Mouse (Mus musculus) cerebellum, adult 9-10 months (tissue): ENCODE results near the gene Pctp.

Experiments
- DNase-seq: peaks from one replicate; pipeline ENCODE4 v3.0.0; 2022

The Pctp gene

DNA sequence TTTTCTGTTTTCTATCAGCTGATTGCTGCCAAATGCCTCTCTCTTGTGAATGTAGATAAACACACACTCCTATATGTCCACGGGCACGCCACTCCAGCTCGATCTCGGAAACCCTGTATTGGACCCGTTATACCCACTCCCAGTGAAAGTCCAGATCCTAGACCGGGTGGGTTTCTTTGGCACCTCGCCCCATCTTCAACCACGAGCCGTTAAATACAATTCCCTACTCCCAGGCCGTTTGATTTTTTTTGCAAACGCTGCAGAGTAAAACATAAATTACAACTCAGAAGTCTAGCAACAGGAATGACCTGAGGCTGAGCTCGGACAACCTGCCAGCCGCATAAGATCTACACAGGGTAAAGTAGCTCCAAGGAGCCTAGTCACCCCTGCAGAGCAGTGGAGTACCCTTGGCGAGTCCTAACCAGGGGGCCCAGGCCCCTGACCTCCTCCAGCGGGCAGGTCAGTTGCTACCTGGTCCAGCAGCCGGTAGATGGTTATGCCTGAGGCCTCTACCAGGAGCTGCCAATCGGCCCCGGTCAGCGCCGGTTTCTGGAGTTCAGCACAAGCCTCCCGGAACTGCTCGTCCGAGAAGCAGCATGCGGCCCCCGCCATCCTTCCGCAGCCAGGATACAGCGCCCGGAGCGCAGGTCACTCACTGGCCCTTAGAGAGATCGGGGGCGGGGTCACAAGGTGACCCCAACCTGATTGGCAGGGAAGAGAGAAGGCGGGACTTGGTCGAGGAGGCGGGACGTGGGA lies at the start of gene Pctp:
Gene Pctp, minus strand, starts transcription at position 664 of the 756 bp plus-strand sequence.
- DNase-seq, result peak; percentile 85

DNA sequence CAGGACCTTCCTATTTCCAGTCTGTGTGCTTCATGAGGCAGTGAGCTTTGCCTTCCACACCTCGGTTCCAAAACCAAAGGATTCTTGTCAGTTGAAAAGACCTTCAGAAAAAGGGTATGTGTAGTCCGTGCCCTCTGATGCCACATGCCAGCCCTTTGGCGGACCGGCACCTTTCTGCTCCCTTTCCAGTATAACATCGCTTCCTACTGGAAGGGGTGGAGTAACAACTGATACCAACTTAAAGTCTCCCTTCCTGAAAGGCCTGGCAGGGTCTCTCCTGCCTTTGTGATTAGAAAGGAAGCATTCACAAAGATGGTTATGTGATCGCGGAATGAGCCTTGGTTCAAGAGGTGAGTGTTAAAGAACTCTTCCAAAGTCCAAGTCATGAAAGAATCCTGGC lies 47.3 kb upstream of the Pctp start:
- DNase-seq, result no peak

DNA sequence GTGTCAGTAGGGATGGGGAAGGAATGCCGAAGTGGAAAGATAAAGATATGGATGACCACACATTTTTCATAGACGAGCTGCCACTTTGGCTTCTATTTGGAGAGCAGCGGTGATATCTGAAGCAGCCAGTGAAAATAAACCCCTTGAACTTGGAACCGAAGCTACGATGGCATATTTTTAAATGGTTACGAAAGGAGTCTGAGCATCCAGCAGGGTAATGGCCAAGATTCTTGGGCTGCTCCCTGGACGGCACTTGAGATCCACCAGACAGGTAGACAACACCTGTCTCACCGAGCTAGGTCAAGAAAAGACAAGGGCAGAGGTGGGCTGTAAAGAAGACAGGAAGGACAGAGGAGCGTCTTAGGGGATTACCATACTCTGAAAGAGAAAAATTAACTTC lies 44.6 kb upstream of the Pctp start:
- no peak for DNase-seq

DNA sequence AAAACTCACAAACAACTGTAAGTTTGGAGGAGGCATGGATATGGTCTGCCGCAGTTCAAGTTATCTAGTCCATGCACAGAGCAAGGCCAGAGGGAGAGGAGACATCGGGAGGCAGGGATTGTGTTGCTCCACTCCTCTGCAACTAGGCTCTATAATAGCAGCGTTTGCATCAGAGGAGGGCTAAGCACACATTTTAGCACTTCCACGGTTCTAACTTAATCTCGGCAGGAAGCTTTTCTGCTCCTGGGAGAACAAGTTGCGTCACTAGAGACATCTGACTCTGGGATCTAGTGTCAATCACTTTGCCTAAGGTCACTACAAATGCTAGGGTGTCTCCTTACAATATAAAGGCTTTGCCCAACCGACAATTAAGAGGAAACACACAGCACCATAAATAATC lies 43.5 kb upstream of the Pctp start:
- no peak for DNase-seq

DNA sequence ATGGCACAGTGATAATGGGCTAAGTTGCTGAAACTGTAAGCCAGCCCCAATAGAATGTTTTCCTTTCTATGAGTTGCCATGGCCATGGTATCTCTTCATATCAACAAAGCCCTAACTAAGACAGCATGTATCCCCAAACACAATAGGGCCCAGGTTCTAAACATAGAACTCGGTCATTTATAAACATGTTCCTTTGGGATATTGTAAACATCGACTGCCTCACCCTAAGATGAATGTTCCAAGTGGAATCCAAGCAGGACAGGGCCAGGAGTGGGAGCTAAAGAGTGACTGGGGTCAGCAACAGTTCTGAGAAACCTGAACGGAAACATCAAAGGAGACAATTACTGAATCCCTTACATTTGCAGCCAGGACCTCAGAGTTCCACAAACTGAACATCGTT lies 41.8 kb upstream of the Pctp start:
- no peak for DNase-seq

GRCm38 (mm10) chr11:90038022-90038421 lies 35.3 kb upstream of the Pctp start:
- no peak for DNase-seq

DNA sequence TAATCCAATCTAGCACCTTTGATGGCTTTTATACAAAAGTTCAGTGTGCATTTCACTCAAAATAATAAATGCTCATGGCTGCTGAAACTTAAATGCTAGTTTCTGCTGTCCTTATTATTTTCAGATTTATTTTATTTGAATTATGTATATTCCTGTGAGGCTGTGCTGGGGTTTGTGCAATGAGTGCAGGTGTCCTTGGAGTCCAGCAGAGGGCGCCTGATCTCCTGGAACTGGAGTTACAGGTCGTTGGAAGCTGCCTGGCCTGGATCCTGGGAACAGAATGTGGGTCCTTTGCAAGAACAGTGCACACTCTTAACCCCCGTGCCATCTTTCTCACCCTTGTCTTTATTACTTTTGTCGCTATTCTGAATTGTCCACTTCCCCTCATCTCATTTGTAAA lies 33.7 kb upstream of the Pctp start:
- no peak for DNase-seq

DNA sequence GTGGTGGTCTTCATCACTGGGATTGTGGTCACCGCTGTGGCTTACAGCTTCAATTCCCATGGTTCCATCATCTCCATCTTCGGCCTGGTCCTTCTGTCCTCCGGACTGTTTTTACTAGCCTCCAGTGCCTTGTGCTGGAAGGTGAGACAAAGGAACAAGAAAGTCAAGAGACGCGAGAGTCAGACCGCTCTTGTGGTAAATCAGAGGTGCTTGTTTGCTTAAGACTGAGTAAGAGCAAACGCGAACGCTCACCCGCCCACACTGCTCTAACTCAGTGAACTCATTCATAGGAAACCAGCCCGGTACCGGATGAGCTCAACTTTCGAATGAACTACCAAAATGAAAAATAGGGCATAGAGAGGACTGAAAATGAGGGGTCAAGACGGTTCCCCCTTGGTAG lies 32.8 kb upstream of the Pctp start:
- no peak for DNase-seq

DNA sequence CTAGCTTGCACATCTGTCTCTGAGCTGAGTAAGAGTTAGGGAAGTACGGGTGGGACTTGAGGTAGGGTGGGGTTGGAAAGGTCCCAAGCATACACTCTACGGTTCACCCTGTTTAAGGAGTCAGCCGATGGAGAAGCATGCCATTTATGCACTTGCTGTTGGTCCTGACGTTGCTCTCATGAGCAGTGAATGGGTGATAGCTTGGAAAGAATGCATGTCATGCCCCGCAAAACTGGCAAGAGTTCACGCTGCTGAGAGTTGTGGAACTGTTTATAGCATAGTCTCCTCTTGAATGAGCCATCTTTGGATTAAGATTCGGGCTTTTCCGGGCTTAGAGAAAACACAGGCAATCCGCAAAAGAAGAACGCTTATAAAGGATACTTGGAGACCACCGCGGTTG lies 32.0 kb upstream of the Pctp start:
- no peak for DNase-seq

GRCm38 (mm10) chr11:90033442-90033841 lies 30.7 kb upstream of the Pctp start:
- no peak for DNase-seq

- DNase-seq, result no peak
These were observed 30.1 kb upstream of the Pctp start for GRCm38 (mm10) chr11:90032807-90033206.

DNA sequence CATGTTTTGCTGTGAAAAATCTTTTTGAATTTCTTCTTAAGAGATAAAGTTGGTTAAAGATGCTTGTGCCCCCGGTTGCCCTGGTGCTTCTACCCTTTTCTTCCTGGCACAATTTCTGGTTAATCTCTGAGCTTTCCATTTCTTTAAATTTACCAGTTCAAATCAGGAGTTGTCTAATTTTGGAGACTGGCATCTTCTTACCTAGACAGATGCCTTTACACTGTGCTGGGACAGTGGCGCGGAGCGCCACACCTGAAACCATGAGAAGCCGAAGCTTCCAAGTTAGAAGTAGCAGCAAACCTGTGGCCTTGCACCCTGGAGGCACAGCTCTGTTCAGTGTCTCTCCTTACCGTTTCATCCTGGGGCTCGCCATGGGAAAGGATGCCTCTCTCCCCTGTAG lies 28.4 kb upstream of the Pctp start:
- DNase-seq, result no peak

- no peak for DNase-seq
These were observed 27.9 kb upstream of the Pctp start for GRCm38 (mm10) chr11:90030557-90030956.

DNA sequence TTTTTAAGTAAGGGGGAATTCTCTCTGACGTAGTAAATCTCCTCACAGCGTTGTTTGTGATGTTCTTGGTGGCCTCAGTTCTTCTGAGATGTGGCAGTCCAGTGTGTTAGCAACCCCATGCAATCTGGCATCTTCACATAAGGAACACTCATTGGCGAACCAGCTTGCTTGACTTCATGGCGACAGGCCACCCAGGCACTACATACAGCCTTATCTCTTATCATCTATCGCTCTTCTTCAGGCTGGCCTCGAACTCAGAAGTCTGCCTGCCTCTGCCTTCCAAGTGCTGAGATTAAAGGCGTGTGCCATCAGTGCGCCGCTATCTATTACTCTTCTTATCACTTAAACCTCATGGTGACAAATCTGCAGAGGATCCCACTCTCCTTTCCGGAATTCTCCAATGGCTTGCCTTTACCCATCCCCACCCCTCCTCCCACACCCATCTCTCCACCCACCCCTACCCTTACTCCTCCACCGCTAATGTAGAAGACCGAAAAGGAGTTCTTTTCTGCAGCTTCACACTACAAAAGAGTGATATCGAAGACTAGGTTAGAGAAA lies 27.2 kb upstream of the Pctp start, which contains the start of gene Tmem100:
Gene Tmem100, plus strand, starts transcription at position 508 of the 558 bp plus-strand sequence.
- no peak for DNase-seq

DNA sequence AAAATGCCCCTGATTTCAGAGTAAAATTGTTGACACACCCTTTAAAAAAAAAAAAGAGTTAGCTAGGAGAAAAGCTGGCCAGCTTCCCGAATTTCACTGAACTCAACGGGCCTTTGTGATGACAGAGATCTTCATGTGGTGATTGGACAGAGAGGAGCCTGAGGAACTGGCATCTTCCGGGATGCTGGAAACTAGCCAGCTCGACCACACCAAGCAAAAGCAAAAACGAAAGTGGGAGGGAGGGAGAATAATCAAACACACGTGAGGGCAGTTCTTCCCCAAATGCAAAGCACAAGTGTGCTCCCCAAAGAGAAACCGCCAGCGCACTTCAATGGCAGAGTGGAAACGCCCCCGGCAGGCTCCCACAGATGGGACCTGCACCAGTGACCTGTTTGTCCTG lies 26.7 kb upstream of the Pctp start:
- DNase-seq, result no peak

DNA sequence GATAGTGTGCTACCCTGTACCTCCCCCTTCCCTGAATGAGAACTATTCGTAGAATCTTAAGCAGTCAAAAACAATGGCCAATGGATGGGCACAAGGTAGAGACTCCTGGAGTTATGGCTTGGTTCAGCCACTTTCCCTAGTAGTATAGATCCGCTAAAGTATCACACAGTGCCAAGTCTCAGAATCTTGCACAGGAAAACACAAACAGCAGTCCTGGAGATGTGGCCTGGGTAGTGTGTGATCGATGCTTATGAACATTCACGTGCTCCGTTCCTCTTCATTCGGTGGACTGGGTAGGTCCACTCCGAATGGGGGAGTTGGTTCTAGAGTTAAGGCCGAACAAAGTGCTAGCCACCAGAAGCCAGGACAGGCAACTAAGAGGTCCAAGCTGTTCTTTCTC lies 26.1 kb upstream of the Pctp start:
- no peak for DNase-seq

GRCm38 (mm10) chr11:90027216-90027615 lies 24.5 kb upstream of the Pctp start:
- no peak for DNase-seq

DNA sequence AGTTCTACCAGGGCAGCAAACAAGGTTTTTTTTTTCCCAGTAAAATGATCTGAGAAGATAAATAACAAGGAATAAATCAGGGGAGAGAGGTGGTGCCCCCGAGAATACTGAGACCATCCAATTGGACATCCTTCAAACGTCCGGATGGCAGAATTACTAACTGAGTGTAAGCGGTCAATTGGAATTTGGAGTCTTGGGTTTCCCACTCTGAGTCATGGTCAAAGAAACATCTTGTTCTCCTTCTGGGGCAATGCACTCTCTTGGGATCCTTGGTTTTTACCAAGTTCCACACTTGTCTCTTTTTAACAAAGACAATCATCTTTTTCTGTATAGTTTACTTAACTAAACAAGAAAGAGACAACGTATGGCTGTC lies 24.1 kb upstream of the Pctp start:
- no peak for DNase-seq

DNA sequence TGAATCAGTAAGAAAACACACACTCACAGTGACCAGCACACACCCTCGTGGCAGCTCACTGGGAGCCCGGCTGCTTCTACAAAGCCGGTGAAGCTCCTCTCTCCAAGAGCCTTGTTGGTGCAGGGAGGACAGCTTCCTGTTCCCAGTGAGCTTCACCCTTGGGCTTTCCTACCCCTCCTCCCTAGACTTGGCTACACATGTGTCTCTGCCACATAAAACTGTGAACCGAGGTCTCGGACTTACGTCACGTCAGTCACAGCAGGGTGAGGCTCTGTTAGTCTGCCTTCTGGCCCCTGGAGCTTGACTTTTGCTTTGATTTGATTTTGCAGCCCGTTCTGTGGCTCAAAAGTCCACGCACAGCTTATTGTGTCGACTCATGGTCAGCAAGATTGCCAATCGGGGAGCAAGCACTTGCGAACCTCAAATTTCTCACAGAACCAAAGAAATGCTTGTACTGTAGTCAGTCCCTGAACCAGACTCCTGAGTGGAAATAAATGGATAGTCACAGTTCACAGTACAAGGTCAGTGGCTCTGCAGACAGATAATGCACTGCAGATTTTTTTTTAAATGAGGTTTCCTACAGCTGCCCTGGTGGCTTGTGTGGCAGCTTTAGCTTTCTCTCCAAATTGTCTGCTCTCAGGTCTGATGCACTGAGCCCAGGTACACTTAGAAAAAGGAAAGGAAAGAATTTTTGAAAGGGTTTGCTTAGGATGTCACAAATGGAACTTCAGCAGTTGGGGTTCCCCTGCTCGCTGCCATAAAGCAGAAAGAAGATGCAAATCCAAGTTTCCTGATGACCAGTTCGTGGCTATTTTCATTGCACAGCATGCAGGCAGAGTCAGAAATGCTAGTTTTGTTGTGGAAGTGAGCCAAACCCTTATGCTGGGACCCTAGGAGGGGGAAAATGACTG lies 23.5 kb upstream of the Pctp start:
- no peak for DNase-seq

DNA sequence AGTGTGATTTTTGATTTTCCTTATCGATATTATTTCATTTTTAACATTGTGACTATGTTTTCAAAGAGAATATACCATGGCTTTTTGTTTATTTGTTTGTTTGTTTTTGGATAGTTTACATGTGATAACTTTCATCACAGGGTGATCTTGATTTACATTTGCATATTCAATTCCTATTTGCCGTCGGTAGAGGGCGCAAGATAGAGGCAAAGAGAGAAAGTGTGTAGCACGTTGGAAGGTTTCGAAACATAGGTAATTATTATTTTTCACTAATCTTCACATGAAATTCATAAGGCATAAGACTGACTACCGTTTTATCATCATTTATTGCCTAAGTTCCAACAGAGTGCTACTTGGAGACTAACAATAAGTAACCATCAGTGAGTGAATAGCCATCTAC lies 16.5 kb upstream of the Pctp start:
- peak; percentile 23 for DNase-seq

DNA sequence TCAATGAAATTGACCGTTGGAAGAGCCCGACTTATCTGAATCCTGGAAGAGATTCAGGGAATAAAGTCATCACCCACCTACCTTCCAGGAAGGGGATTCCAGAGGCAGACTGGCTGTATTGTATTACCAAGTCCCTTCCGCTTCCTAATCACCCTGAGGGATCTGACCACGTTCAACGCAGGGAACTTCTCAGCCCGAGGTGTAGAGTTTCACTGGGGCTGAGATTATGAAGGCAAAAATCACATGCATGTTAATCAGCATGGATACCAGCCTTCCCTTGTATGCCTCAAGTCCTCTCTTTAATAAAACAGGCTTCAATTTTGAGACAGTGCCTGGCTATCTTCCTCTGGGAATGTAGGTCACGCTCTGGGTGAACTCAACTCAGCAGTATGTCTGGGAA lies 12.6 kb upstream of the Pctp start:
- no peak for DNase-seq

DNA sequence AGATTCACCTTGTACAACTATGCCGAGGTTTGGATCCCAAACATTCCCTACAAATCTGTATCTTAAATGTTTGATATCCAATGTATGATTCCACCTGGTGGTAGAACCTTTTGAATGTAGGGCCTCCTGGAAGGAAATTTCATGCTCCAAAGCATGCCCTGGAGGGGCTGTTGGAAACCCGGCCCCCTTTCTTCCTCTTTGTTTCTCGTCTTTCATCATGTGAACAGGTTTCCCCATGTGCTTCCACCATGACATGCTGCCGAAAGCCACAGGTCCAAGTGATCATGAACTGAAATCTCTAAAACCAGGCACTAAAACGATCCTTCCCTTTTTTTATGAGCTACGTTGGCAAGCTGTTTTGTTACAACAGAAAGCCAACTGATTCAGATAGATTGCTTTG lies 11.0 kb upstream of the Pctp start:
- no peak for DNase-seq

DNA sequence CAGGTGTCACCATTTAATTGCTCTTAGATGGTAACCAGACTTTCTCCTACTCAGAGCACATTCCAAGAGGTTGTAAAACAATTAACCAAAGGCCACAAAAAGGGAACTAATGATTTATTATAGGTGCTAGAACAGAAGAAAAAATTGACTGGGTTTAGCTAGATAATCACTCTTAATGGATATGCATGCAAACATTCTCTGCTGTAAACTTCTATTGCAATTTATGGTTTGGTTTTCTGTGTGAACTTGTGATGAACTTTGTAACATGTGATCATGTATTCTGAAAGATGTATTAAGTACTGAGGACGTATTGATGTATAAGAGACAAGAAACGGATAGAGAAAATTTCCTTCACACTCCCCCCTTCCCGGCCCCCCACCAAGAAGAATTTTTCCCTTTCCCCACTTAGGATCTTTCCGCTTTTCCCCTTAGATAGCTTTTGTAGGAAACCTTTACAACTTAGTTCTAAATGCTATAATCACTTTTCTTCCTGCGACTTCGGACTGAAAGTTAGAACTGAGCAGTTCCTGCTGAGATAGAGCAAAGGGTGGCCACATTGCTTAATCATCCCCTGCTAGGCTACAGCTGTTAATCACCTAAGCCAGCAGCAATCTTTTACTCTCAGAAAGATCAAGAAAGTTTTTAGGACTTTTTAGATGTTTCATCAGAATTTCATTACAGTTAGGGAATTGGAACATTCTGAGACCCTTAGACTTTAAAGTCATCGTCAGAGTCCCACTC lies 5.3 kb upstream of the Pctp start:
- no peak for DNase-seq
